Mouse (Mus musculus) common myeloid progenitor, adult 5-6 weeks (primary cell): Measurements from ENCODE around the gene Ntf5. TPM values are rescaled to one million over a fixed set of nuclear protein-coding genes. Genes with fewer than 3 reads are reported as not detected.

Experiments used
- ATAC-seq: replicated peaks from 2 replicates; pipeline ENCODE4 v1.8.0; 2016; ENCODE audit warnings: low read depth, mild to moderate bottlenecking, moderate TSS enrichment, inconsistent platforms; ENCODE audit not compliant: poor library complexity, severe bottlenecking
- total RNA-seq: library from RNA; stranded (forward); fragments of 200-1000, 187-1606 nt; gene quantifications from 2 replicates; pipeline ENCODE4 v1.2.3, GENCODE M21; 2017

Ntf5 gene
- total RNA-seq, 1 experiment from 2014 or later: not detected

DNA sequence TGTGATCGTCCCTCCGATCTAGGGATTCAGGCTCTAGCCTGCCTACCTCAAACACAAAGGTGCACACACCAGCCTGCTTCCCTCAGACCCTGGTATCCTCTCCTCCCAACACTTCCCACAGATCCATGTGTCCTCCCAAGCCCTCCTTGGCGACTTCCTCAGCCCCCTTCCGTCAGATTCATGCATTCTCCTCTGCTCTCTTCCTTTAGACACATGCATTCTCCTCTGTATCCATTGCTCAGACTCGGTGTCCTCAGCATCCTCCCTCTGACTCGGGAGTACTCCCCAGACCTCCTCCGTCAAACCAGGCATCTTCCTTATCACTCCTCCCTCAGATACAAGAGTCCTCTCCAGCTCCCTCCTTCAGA, 20.3 kb downstream of the Ntf5 start:
- ATAC-seq: no peak

DNA sequence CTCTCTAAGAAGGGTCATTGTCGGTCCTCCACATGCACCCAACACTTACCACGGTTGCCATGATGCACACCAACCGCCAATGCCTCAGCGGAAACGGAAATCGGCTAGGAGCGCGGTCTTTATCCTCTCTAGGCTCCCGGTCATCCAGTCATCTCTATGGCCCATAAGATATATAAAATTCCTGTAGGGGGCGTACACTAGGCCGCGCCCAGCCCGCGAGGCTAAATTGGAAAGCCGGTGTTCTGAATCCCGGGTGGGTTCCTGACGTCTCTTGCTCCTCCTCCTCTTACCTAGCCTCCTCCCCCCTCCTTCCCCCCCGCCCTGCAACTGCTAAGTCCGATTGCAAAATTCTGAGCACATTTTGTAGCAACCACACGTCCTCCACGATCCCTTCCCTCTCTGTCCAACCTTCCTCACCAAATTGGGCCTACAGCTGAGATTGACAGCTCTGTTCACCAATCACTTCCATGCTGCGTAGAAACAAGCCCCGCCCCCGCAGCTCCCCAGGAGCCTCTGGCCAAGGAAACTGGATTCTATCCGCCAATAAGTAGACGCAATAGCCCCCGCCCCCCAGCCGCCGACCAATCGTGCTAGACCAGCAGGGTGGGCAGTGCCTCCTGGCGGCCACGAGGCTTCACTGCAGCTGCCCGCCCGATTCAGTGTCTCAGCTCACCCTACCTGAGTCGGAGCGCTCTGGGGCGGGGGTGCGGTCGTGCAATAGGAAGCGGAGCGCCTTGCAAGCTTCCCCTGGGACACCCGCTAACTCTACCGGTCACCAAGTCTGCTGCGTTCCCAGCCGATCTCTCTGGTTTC, 20.9 kb downstream of the Ntf5 start, which contains the start of gene Gys1:
Gys1 (plus strand) TSS at position 642 of the 813 bp plus-strand sequence.
- peak; percentile 91 for ATAC-seq

DNA sequence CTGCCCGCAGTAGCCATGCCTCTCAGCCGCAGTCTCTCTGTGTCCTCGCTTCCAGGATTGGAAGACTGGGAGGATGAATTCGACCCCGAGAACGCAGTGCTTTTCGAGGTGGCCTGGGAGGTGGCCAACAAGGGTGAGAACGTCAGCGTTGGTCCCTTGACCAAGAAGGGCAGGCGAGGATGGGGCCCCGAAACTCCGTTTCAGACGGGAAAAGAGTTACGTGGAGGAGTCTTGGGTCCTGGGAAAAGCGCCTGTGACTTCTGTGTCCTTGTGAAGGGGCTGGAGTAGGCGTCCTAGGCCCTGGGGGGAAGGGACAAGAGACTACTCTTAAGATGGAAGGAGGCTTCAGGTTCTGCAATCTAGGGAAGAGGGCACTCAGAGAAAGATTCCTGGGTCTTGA, 21.5 kb downstream of the Ntf5 start:
- no peak for ATAC-seq

DNA sequence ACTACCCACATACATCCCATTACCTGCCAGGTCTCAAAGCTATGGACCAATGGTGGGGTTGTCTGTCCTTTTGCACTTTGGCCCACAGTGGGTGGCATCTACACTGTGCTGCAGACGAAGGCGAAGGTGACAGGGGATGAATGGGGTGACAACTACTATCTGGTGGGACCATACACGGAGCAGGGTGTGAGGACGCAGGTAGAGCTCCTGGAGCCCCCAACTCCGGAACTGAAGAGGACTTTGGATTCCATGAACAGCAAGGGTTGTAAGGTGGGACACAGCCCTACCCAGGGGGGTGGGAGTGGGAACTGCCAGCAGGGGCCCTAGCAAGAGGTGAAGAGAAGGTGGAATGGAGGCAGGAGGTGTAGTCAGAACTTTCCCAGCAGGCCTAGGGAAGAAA, 22.9 kb downstream of the Ntf5 start:
- ATAC-seq: no peak

DNA sequence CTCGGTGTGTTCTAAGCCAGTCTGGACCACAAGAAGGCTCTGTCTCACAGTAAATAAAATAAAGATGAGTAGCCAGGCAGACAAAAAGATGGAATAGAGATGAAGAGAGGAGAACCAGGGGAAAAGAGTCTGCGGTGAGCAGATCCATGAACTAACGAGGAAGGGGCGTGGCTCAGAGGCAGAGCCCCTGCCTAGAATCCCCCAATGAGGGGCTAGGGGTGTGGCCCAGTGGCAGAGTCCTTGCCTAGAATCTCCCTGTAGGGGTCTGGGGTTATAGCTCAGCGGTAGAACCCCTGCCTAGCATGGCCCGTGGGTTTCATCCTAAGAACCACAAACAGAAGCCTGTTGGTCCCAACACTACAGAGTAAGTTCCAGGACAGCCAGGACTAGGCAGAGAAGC, 23.6 kb downstream of the Ntf5 start:
- ATAC-seq: no peak

DNA sequence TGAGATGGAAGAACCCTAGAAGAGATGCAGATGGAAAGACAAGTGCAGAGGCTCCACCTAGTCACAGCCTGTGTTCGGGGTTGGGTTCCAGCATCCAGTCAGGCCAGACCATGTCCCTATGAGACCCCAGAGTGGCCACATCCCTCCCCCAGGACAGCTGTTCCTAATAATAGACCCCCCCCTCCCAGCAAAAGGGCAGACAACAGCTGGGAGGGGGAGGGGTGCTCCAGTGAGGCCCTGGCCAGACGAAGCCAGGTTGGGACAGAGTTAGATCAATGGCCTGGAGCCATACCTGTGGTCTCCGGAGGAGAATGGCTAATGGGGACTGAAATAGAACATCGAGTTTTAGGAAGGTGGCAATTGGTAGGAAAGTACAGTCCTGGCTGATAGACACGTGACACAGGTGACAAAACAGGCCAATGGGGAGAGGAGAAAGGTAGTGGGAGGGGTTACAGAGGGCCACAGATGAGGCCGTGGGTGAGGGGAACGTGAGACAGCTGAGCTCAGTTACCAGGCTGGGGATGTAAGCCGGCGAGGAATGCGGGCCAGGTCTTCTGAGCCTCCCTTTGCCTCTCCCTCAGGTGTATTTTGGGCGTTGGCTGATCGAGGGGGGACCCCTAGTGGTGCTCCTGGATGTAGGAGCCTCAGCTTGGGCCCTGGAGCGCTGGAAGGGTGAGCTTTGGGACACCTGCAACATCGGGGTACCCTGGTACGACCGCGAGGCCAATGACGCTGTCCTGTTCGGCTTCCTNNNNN, 24.2 kb downstream of the Ntf5 start, which contains the start of gene Ruvbl2:
Ruvbl2 (minus strand) TSS at position 576 of the 756 bp plus-strand sequence.
- ATAC-seq: no peak

DNA sequence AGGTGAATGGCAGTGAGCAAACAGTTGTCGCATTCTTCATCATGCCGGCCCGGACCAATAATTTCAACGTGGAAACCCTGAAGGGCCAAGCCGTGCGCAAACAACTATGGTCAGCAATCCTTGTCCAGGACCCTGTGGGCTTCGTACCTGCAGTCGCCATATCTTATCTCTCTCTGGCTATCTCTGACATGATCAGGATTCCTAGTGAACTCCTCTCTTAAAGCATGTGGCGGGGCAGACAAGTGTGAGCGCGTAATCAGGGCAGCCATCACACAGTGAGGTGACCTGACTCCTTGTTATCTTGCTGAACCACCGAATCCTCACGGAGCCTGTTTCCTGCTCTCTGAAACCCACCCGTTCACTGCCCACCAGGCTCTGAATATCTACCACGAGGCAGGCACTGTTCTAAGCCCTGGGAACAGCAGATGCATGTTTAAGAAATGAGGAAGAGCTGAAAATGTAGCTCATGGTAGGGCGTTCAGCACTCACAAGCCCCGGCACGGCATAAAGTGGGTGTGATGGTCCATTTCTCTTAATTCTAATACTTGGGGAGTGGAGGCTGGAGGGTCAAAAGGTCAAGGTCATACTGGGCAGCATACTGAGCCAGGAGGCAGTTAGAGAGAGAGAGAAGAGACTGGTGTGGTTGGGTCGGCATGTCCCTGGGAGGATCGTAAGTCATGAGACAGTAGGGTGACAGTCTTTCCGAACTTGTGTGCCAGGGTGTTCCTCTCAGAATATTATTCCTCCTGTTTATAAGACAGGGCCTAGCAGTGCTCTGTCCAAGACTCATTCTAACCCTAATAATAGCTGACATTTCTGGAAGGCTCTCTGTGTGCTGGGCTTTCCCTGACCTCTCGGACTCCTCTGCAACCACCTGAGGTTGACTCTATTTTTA, 30.3 kb downstream of the Ntf5 start:
- no peak for ATAC-seq

DNA sequence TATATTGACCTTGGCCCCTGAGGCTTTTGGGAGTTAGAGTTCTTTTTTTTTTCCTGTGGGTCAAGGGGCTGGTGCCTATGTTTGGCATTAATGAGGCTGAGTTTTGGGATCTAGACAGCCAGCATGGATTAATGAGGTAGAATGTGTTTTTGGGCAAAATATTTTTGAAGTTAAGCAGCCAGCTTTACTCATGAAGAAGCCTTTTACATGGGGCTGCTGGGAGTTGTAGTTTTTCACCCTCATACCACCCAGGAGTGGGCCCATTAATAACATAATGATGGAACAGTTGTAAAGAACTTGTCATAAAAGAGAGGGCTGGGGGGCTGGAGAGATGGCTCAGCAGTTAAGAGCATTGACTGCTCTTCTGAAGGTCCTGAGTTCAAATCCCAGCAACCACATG, 33.1 kb downstream of the Ntf5 start:
- no peak for ATAC-seq

DNA sequence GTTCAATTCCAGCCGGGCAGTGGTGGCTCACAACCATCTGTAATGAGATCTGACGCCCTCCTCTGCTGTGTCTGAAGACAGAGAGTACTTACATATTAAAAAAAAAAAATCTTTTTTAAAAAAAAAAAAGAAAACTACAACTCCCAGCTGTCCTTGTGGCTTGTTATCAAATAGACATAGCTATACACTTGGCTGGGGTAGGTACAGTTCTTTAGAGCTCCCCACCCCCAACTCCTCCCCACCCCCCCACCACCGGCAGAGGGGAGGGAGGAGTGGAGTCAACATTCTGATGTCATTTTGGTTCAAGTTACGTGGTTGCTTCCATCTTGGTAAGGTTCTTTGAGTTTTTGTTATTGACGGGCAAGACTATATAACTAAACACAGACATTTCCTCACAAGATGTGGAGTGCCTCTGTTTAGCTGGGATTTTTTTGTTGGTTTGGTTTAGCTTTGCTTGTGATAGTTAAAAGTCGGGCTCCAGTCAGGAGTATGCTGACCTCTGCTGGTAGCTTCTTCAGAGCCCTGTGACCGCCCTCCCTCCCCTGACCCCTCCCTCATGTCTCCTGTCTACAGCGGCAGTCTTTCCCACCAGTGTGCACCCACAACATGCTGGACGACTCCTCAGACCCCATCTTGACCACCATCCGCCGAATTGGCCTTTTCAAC, 34.0 kb downstream of the Ntf5 start:
- ATAC-seq: peak; percentile 73

DNA sequence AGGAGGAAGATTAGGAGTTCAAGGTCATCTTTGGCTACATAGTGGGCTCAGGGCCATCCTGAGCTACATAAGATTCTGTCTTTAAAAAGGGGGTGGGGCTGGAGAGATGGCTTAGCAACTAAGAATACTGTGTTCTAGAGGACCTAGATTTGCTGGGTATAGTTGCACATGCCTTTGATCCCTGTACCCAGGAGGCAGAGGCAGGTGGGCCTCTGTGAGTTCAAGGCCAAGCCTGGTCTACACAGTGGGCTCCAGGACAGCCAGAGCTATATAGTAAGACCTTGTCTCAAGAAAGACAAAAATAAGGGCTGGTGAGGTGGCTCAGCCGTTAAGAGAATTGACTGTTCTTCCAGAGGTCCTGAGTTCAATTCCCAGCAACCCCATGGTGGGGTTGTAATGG, 36.5 kb downstream of the Ntf5 start:
- ATAC-seq: no peak

DNA sequence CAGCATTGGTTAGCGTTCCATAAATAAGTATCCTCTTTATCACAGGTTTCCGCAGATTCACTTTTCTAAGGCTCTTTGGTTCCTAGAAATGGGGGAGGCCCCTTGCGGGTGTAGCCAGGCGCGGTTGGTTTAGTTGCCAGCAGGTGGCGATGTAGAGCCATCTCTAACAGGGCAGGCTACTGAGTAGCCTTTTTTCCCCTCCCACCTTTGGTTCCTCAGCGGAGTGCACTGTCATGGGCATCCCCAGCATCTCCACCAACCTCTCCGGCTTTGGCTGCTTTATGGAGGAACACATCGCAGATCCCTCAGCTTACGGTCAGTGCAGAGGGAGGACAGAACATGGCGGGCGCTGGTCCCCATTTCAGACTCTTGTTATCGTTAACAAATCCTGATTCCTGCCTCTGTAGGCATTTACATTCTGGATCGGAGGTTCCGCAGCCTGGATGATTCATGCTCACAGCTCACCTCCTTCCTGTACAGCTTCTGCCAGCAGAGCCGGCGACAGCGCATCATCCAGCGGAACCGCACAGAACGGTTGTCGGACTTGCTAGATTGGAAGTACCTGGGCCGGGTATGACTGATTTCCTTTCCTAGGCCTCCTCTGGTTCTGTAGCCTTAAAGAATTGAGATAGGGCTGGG, 38.0 kb downstream of the Ntf5 start:
- ATAC-seq: peak; percentile 88

DNA sequence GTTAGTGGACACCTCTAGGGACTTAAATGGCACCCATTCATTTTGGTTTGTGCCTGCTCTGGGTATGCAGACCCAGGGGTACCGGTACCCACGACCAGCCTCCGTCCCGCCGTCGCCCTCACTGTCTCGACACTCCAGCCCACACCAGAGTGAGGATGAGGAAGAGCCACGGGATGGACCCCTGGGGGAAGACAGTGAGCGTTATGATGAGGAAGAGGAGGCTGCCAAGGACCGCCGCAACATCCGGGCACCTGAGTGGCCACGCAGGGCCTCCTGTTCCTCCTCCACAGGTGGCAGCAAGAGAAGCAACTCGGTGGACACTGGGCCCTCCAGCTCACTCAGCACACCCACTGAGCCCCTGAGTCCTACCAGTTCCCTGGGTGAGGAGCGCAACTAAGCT, 41.5 kb downstream of the Ntf5 start:
- ATAC-seq: no peak

DNA sequence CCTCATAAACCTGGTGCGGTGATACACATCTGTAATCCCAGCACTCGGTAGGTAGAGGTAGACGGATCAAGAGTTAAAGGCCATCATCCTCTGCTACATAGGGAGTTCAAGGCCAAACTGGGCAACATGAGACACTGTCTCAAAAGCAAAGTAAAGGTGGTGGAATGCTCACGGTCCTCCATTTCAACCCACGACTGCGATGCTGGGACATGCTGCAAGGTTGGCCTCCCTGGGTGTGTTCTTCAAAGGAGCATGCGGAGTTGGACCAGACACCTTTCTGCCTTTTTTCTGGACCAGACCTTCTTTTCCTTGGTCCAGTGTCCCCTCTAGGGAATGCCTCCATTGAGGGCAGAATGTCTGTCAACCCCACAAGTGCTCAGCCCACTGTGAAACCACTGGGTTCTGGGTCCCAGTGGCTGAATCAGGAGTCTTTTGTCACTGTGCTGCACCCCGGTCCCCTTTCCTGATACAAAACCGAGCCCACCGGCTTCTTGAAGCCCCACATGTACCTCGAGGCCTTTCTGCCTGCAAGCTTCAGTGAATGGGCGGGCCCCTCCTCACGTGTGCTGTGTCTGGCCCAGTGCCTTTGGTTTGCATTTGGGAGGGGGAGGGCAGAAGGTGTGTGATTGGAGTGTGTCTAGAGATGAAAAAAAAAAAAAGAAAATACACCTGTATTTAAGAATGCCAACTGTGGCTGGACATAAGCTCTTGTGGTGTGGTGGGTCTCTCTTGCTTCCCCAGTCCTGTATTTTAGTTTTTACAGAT, 42.6 kb downstream of the Ntf5 start:
- no peak for ATAC-seq

DNA sequence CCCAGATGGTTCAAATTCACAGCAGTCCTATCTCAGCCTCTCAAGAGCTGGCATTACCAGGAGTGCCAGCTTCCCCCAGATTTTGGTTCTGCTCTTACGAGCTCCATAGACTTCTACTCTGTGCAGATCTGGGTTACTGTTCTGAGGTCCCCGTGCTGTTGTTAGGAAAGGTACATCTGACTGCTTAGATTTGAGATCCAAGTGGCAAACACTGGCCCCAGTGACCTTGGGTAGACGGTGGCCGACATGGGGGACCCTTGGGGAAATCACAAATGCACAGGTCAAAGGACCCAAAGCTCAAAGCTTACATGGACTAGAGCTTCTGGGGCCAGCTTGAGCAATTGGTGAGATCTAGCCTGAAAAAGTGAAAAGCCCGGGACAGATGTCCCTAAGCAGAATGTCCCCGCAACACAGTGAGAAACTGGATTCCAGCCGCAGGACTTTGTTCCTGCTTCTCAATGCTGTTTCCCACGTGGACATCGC, 43.3 kb downstream of the Ntf5 start:
- no peak for ATAC-seq

DNA sequence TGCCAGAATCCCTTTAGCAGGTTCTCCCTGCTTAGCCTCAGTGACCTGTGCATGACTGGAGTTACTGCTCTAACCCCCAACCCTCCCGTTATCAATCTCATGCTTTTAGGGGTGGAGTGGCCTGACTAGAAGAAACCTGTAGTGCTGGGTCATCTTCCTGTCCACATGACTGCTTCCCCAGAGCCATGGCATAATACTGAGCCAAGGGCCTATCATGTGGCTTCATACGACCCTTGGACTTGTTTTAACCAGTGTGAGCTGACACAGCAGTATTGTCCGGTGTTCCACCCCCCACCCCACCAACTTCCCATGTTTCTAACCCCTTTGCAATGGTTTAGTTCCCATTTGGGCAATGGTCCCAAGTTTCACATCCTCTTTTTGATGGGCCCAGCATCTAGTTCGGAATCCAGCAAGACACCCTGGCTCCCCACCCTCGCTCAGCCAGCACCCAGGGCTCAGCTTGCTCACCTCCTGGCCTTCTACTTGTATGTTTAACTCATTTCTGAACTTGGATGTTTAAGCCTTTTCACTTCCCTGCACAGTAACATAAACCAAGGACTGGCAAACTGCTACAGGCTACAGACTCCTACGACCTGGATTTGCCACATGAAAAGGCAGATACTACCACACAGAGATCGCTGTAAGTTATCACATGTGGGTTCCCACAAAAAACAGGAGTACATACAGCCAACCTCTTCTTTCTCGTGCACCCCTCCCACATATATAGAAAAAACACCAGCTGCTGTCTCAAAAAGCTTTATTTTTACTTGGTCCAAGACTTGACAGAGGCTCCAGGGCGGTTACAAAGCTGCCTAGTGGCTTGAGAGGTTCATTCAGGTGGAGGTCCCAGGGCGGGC, 43.9 kb downstream of the Ntf5 start:
- peak; percentile 22 for ATAC-seq

DNA sequence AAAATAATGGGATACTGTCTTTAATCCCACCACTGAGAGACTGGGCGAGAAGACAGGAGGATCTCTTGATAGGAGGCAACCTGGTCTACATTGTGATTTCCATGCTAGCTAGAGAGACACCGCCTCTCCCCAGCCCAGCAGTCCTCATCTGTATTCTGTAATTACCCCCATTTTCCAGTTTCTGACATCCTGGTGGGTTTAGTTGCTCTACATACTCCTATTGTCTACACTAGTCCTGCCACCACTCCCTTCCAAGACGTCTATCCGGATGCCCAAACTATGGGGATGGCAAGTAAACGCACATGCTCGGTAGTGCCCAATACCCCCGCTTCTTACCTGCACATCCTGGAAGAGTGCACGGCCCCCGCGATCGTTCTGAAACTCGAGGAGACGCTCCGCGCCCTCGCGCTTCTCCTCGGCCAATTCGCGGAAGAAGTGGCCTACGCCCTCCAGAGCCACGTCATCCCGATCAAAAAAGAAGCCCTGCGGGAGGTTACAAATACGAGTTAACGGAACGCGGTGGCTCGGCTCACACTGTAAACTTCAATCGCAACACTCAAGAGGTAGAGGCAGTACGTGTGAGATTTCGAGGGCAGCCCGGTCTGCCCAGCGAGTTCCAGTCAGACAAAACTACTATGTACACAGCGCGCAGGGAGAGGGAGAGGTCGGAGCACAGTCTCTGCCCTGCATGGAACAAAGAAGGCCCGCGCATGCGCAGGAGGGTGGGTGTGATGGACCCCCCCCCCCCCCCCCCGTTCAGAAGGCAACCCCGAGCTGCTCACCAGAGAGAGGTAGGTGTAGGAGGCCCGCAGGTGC, 45.5 kb downstream of the Ntf5 start:
- 0 out of 2 replicates have a peak, but pooled peaks have one; percentile 9 for ATAC-seq
